Mouse (Mus musculus) neural tube, embryonic 10.5 days (tissue): ENCODE measurements around the gene Padi2.

Experiments used
- DNase-seq: peaks from one replicate; pipeline ENCODE4 v3.0.0-alpha.2; 2017; ENCODE audit warnings: low spot score; ENCODE audit errors: extremely low spot score

The Padi2 gene

GRCm38 (mm10) chr4:140919974-140920836 lies 14.1 kb downstream of the Padi2 start:
- DNase-seq, result no peak

GRCm38 (mm10) chr4:140922508-140922907 lies 16.4 kb downstream of the Padi2 start:
- DNase-seq, result no peak

- no peak for DNase-seq
Observed at GRCm38 (mm10) chr4:140925648-140926047, 19.5 kb downstream of the Padi2 start.

GRCm38 (mm10) chr4:140928349-140928748 lies 22.2 kb downstream of the Padi2 start:
- no peak for DNase-seq

GRCm38 (mm10) chr4:140929745-140930144 lies 23.6 kb downstream of the Padi2 start:
- no peak for DNase-seq

GRCm38 (mm10) chr4:140930900-140931470 lies 24.8 kb downstream of the Padi2 start:
- DNase-seq, result no peak

GRCm38 (mm10) chr4:140935643-140936042 lies 29.5 kb downstream of the Padi2 start:
- no peak for DNase-seq

GRCm38 (mm10) chr4:140944356-140944755 lies 38.2 kb downstream of the Padi2 start:
- no peak for DNase-seq

- no peak for DNase-seq
Observed at GRCm38 (mm10) chr4:140944961-140945442, 38.9 kb downstream of the Padi2 start.

GRCm38 (mm10) chr4:140945571-140945970 lies 39.4 kb downstream of the Padi2 start:
- no peak for DNase-seq

- DNase-seq, result no peak
Observed at GRCm38 (mm10) chr4:140946048-140946447, 39.9 kb downstream of the Padi2 start.

- no peak for DNase-seq
Observed at GRCm38 (mm10) chr4:140946580-140947205, 40.5 kb downstream of the Padi2 start.

- no peak for DNase-seq
Observed at GRCm38 (mm10) chr4:140947487-140948440, 41.6 kb downstream of the Padi2 start.

GRCm38 (mm10) chr4:140948481-140948880 lies 42.3 kb downstream of the Padi2 start:
- DNase-seq, result no peak

GRCm38 (mm10) chr4:140949052-140949451 lies 42.9 kb downstream of the Padi2 start:
- no peak for DNase-seq

GRCm38 (mm10) chr4:140949616-140950015 lies 43.5 kb downstream of the Padi2 start:
- no peak for DNase-seq

GRCm38 (mm10) chr4:140950574-140950973 lies 44.4 kb downstream of the Padi2 start:
- DNase-seq, result no peak

GRCm38 (mm10) chr4:140951861-140952641 lies 45.9 kb downstream of the Padi2 start:
- DNase-seq, result no peak

- no peak for DNase-seq
Observed at GRCm38 (mm10) chr4:140957131-140957702, 51.1 kb downstream of the Padi2 start.

GRCm38 (mm10) chr4:140957725-140958124 lies 51.6 kb downstream of the Padi2 start:
- DNase-seq, result peak; percentile 75
